Mouse (Mus musculus) midbrain, embryonic 11.5 days (tissue): ENCODE results near the gene Gm3099. TPM values are rescaled to one million over a fixed set of nuclear protein-coding genes. Genes with fewer than 3 reads are reported as not detected.
"Not testable (repeated sequence)": the region's sequence is repeated elsewhere in the genome, so short reads cannot be mapped to it uniquely, and the experiment has no call there.

ENCODE experiments used
- ATAC-seq: fragments of 200-750 bp; cut with Nextera tagmentation; 2 replicates; pipeline ENCODE4 v1.8.0; 2017; ENCODE audit warnings: moderate TSS enrichment, moderate library complexity; ENCODE audit not compliant: low FRiP score
- DNase-seq: peaks from one replicate; pipeline ENCODE4 v3.0.0; 2015; ENCODE audit warnings: low spot score; ENCODE audit errors: missing footprints
- H3K27ac ChIP-seq: fragments of 300-500 bp; sonication (generic); 2 replicates; pipeline ENCODE4 v1.5.1; 2014; ENCODE audit warnings: low read depth, low read length
- H3K27me3 ChIP-seq: fragments of 300-500 bp; sonication (generic); 2 replicates; pipeline ENCODE4 v1.6.1; 2014; ENCODE audit warnings: mild to moderate bottlenecking, low read length, moderate library complexity, mixed read lengths; ENCODE audit not compliant: control insufficient read depth, insufficient read depth
- H3K36me3 ChIP-seq: fragments of 300-500 bp; sonication (generic); 2 replicates; pipeline ENCODE4 v1.6.1; 2014; ENCODE audit warnings: mild to moderate bottlenecking, low read length, moderate library complexity, mixed read lengths; ENCODE audit not compliant: control insufficient read depth, insufficient read depth
- H3K4me1 ChIP-seq: fragments of 300-500 bp; sonication (generic); 2 replicates; pipeline ENCODE4 v1.6.1; 2014; ENCODE audit warnings: low read length; ENCODE audit not compliant: control insufficient read depth, insufficient read depth
- H3K4me2 ChIP-seq: fragments of 300-500 bp; sonication (generic); 2 replicates; pipeline ENCODE4 v1.6.1; 2014; ENCODE audit warnings: mild to moderate bottlenecking, moderate library complexity
- H3K4me3 ChIP-seq: fragments of 300-500 bp; sonication (generic); 2 replicates; pipeline ENCODE4 v1.5.1; 2014; ENCODE audit warnings: low read depth, low read length
- H3K9ac ChIP-seq: fragments of 300-500 bp; sonication (generic); 2 replicates; pipeline ENCODE4 v1.6.1; 2014; ENCODE audit warnings: low read length
- H3K9me3 ChIP-seq: fragments of 300-500 bp; sonication (generic); 2 replicates; pipeline ENCODE4 v1.6.1; 2016; ENCODE audit warnings: low read length; ENCODE audit not compliant: control insufficient read depth
- WGBS: fragments of 180-500 bp; shearing (Covaris S2); extraction: QIAGEN DNeasy Blood & Tissue Kit; methylation state at CpG from one replicate; pipeline ENCODE4 v1.1.7; 2014; 5-methylcytosine and 5-hydroxymethylcytosine counted together
- polyA plus RNA-seq: library from polyadenylated mRNA; unstranded; fragments of >200 nt; fragmentation: Nextera tagmentation; extraction: Ambion mirVana; gene quantifications from 2 replicates; pipeline ENCODE4 v1.2.1, GENCODE M21; 2014

Gm3099 gene
- not detected in 2 replicates for polyA plus RNA-seq

DNA sequence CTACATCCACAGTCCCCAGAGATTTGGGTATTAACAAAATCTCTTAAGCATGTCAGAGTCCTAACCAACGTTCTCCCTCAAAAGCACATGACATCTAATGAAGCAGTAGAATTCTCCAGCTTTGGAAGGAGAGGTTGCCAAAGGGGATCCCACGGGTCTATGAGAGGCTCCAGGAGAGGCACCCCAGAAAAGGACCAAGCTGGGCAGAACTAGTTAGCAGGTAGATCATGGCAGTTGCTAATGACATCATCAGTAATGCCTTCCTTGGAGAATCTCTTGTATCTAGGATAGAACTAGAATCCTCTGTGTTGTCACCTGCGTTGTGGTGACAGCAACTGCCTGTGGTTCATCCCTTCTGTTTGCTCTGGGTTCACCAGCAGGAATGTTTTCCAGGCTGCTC is at the start of gene Gm3099:
Gene Gm3099 (plus strand): TSS at position 301 of the 400 bp plus-strand sequence.
- H3K4me3 ChIP-seq, H3K27ac ChIP-seq, H3K27me3 ChIP-seq, H3K9ac ChIP-seq, H3K4me1 ChIP-seq, DNase-seq, H3K4me2 ChIP-seq, H3K9me3 ChIP-seq, H3K36me3 ChIP-seq, ATAC-seq: not testable (repeated sequence)
- WGBS = 75% methylated on average over 1 of the region's 3 CpGs

DNA sequence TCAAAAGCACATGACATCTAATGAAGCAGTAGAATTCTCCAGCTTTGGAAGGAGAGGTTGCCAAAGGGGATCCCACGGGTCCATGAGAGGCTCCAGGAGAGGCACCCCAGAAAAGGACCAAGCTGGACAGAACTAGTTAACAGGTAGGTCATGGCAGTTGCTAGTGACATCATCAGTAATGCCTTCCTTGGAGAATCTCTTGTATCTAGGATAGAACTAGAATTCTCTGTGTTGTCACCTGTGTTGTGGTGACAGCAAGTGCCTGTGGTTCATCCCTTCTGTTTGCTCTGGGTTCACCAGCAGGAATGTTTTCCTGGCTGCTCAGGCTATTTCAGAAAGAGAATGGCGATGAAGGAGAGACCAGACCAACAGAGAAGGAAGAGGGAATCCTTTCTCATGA is 34.9 kb upstream of the Gm3099 start, which contains the start of gene Gm3095:
Gene Gm3095 (plus strand): TSS at position 301 of the 400 bp plus-strand sequence.
- not testable (repeated sequence) for DNase-seq, H3K9me3 ChIP-seq, H3K27ac ChIP-seq, H3K4me2 ChIP-seq, H3K4me3 ChIP-seq, H3K27me3 ChIP-seq, H3K9ac ChIP-seq, H3K4me1 ChIP-seq, H3K36me3 ChIP-seq, ATAC-seq
- WGBS = no CpG with 5 or more reads among the region's 2 CpGs

DNA sequence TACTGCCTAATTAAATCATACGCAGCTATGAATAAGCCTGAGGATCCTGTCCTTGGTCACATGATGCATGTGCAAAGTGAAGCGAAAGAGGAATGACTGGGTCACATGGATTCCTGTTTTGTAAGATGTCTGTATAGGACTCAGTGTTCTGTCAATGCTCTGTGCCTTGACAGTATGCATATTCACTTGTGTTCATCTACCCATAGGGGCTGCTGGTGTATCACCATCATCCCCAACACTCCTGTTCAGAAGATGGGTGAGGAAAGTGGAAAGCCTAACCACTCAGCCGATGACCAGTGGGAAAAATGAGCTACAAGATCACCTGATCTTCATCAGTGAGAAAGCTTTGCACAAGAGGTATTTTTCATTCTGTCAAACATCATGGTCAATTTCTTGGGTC is 25.4 kb downstream of the Gm3099 start, which contains the start of gene Gm5796:
Gene Gm5796 (plus strand): TSS at position 301 of the 400 bp plus-strand sequence.
- H3K4me2 ChIP-seq, DNase-seq, H3K4me3 ChIP-seq, H3K9me3 ChIP-seq, H3K9ac ChIP-seq, H3K27ac ChIP-seq, H3K36me3 ChIP-seq, H3K4me1 ChIP-seq, H3K27me3 ChIP-seq, ATAC-seq: not testable (repeated sequence)
- 100% methylated on average over 1 of the region's 3 CpGs for WGBS

Other genes with a start within 250 kb of the Gm3099 start
- 0.42 and 0.63 TPM in 2 replicates for gene Gm3002, start 188.3 kb upstream of the Gm3099 start, polyA plus RNA-seq
- not detected in 2 replicates for gene Gm3033, start 152.1 kb upstream of the Gm3099 start, polyA plus RNA-seq
- gene Gm2916, start 114.2 kb upstream of the Gm3099 start, polyA plus RNA-seq = not detected in 2 replicates
- not detected in 2 replicates for gene Gm3029, start 66.6 kb upstream of the Gm3099 start, polyA plus RNA-seq
- 0.16 TPM in 1 of 2 replicates, not detected in the other for gene Gm3095, start 34.8 kb upstream of the Gm3099 start, polyA plus RNA-seq
- gene Gm5796, start 25.5 kb downstream of the Gm3099 start, polyA plus RNA-seq = 0.27 and 0.66 TPM in 2 replicates
- gene Gm3115, start 85.7 kb downstream of the Gm3099 start, polyA plus RNA-seq = not detected in 2 replicates
- 0.42 and 1.3 TPM in 2 replicates for gene Gm8108, start 112.1 kb downstream of the Gm3099 start, polyA plus RNA-seq
- gene Gm3127, start 166.6 kb downstream of the Gm3099 start, polyA plus RNA-seq = not detected in 2 replicates
- gene Gm2974, start 184.2 kb downstream of the Gm3099 start, polyA plus RNA-seq = 1.1 and 1.4 TPM in 2 replicates